Mouse (Mus musculus) adrenal gland, adult 8-10 months (tissue): ENCODE results near the gene Tmeff2. TPM values are rescaled to one million over a fixed set of nuclear protein-coding genes. Genes with fewer than 3 reads are reported as not detected.

Source experiments
- DNase-seq: peaks from one replicate; pipeline ENCODE4 v3.0.0; 2022
- total RNA-seq, 4 experiments: library from RNA; stranded (reverse); gene quantifications; 2 replicates each; pipeline ENCODE4 v1.2.4; 2022

The Tmeff2 gene
- total RNA-seq, 4 experiments from 2014 or later, result 7.5 to 14.6 (median 9.0) TPM

- DNase-seq, result no peak
Measured at GRCm38 (mm10) chr1:51107299-51107698, 206.9 kb downstream of the Tmeff2 start.

- DNase-seq, result no peak
Measured at GRCm38 (mm10) chr1:51114721-51115120, 214.3 kb downstream of the Tmeff2 start.

- no peak for DNase-seq
Measured at GRCm38 (mm10) chr1:51115761-51116160, 215.3 kb downstream of the Tmeff2 start.

GRCm38 (mm10) chr1:51117830-51118229 lies 217.4 kb downstream of the Tmeff2 start:
- no peak for DNase-seq

- no peak for DNase-seq
Measured at GRCm38 (mm10) chr1:51125671-51126424, 225.4 kb downstream of the Tmeff2 start.

- no peak for DNase-seq
Measured at GRCm38 (mm10) chr1:51126425-51126765, 225.9 kb downstream of the Tmeff2 start.

- DNase-seq, result no peak
Measured at GRCm38 (mm10) chr1:51136792-51137191, 236.3 kb downstream of the Tmeff2 start.

- DNase-seq, result no peak
Measured at GRCm38 (mm10) chr1:51139605-51140004, 239.2 kb downstream of the Tmeff2 start.

GRCm38 (mm10) chr1:51141381-51141780 lies 240.9 kb downstream of the Tmeff2 start:
- DNase-seq, result no peak

GRCm38 (mm10) chr1:51142729-51143128 lies 242.3 kb downstream of the Tmeff2 start:
- DNase-seq, result no peak

- no peak for DNase-seq
Measured at GRCm38 (mm10) chr1:51145693-51146092, 245.2 kb downstream of the Tmeff2 start.

GRCm38 (mm10) chr1:51148481-51149137 lies 248.2 kb downstream of the Tmeff2 start:
- DNase-seq, result no peak

- DNase-seq, result no peak
Measured at GRCm38 (mm10) chr1:51149488-51149887, 249.0 kb downstream of the Tmeff2 start.

- DNase-seq, result no peak
Measured at GRCm38 (mm10) chr1:51149890-51150289, 249.4 kb downstream of the Tmeff2 start.

GRCm38 (mm10) chr1:51152017-51152416 lies 251.6 kb downstream of the Tmeff2 start:
- no peak for DNase-seq

GRCm38 (mm10) chr1:51152856-51153255 lies 252.4 kb downstream of the Tmeff2 start:
- no peak for DNase-seq

GRCm38 (mm10) chr1:51184276-51184675 lies 283.8 kb downstream of the Tmeff2 start:
- no peak for DNase-seq

GRCm38 (mm10) chr1:51189008-51189407 lies 288.6 kb downstream of the Tmeff2 start:
- no peak for DNase-seq

- no peak for DNase-seq
Measured at GRCm38 (mm10) chr1:51191253-51191652, 290.8 kb downstream of the Tmeff2 start.

- no peak for DNase-seq
Measured at GRCm38 (mm10) chr1:51191872-51192613, 291.6 kb downstream of the Tmeff2 start.

- DNase-seq, result no peak
Measured at GRCm38 (mm10) chr1:51199088-51199830, 298.8 kb downstream of the Tmeff2 start.

GRCm38 (mm10) chr1:51199954-51200353 lies 299.5 kb downstream of the Tmeff2 start:
- DNase-seq, result no peak

- DNase-seq, result no peak
Measured at GRCm38 (mm10) chr1:51215631-51216030, 315.2 kb downstream of the Tmeff2 start.
